Mouse (Mus musculus) layer of hippocampus, adult 9-10 months (tissue): ENCODE measurements around the gene Sfrp2.

ENCODE experiments used
- DNase-seq: peaks from one replicate; pipeline ENCODE4 v3.0.0; 2022; ENCODE audit warnings: low spot score

Sfrp2 gene

DNA sequence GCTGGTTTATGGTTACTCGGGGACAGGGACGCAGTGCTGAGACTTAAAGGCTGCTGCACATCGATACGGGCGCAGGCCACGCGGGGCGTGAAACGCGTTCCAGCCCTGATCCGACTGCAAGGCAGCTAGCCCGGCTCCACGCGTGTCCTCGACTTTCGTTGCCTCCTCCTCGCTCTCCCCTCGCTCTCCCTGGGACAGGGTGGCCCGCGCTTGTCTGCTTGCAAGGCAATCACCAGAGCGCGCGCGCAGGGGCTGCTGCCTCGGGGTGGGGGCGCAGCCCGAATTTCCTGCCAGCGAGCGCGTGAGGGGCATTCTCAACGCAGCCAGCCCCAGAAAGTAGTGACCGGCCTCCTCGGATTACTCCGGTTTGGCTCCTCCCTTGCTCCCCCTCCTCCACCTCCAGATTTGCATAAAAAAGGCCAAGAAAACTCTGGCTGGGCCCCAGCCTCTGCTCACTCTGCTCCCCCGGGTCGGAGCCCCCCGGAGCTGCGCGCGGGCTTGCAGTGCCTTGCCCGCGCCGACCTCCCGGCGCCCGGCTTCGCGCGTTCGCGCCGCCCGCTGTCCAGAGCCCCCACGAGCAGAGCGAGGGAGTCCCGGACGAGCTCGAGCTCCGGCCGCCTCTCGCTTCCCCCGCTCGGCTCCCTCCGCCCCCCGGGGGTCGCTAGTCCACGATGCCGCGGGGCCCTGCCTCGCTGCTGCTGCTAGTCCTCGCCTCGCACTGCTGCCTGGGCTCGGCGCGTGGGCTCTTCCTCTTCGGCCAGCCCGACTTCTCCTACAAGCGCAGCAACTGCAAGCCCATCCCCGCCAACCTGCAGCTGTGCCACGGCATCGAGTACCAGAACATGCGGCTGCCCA is at the start of gene Sfrp2:
TSS of gene Sfrp2 (plus strand) at position 451 of the 855 bp plus-strand sequence.
- no peak for DNase-seq

GRCm38 (mm10) chr3:83717643-83718231 is 48.4 kb upstream of the Sfrp2 start:
- DNase-seq: no peak

DNA sequence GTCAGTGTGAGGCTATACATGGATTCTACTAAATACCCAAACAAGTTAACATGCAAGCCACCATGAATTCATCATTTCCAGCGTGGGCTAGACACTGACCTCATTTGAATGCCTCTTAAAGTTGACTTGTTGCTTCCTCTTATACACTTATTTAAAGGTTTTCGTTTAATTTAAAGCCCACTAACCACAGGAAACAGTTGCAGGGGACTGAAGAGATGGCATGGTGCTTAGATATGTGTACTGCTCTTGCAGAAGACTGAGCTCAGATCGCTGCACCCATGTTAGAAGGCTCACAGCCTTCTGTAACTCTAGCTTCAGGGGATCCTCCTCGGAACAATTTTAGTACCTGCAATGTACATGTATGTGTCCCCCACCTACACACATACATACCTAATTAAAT is 47.5 kb upstream of the Sfrp2 start:
- DNase-seq: no peak

GRCm38 (mm10) chr3:83728223-83728622 is 37.9 kb upstream of the Sfrp2 start:
- no peak for DNase-seq

- DNase-seq: no peak
Observed at GRCm38 (mm10) chr3:83728675-83729390, 37.3 kb upstream of the Sfrp2 start.

- no peak for DNase-seq
Observed at GRCm38 (mm10) chr3:83733985-83734384, 32.1 kb upstream of the Sfrp2 start.

- DNase-seq: no peak
Observed at GRCm38 (mm10) chr3:83736980-83737379, 29.1 kb upstream of the Sfrp2 start.

DNA sequence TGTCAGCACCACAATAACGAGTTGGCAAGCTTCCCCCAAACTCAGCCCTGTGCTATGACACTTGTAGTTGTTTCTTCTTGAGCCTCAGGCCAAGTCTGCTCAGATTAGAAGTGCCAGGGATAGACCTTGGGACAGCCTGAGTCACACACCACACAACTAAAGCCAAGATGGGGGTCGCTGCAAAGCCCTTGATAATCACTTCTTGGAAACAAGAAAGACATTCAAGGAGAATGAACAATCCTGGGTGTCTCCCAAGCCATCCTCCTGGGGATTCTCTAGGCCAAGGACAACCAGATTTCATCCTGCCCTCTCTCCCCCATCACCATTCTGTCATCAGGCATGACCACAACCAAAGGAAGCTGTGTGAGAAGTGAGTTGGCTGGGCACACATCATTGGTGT is 25.9 kb upstream of the Sfrp2 start:
- DNase-seq: no peak

DNA sequence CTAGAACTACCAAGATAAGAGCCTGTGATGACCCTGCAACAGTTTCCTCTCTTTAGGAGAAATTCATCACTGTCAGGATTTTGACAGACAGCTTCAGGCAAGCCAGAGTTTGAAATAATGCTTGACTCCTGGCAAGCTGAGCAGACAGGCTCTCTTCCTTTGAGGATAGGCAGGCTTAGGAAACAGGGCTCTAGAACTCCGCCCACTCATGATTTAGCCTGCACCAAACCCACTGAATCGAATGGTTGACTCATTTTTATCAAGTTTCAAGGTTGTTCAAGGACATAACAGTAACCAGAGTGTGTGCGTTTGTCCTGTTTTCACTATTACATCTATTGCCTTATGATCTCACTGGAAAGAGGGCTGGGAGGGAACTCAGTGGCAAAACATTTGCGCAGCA is 18.8 kb upstream of the Sfrp2 start:
- no peak for DNase-seq

- no peak for DNase-seq
Observed at GRCm38 (mm10) chr3:83747895-83748294, 18.2 kb upstream of the Sfrp2 start.

GRCm38 (mm10) chr3:83751625-83752024 is 14.5 kb upstream of the Sfrp2 start:
- no peak for DNase-seq

- DNase-seq: no peak
Observed at GRCm38 (mm10) chr3:83752196-83752595, 13.9 kb upstream of the Sfrp2 start.

- no peak for DNase-seq
Observed at GRCm38 (mm10) chr3:83755043-83755635, 11.0 kb upstream of the Sfrp2 start.

- no peak for DNase-seq
Observed at GRCm38 (mm10) chr3:83755666-83756065, 10.5 kb upstream of the Sfrp2 start.

GRCm38 (mm10) chr3:83762361-83762760 is 3.8 kb upstream of the Sfrp2 start:
- DNase-seq: no peak

- DNase-seq: peak; percentile 53
Observed at GRCm38 (mm10) chr3:83763551-83764548, 2.3 kb upstream of the Sfrp2 start.

DNA sequence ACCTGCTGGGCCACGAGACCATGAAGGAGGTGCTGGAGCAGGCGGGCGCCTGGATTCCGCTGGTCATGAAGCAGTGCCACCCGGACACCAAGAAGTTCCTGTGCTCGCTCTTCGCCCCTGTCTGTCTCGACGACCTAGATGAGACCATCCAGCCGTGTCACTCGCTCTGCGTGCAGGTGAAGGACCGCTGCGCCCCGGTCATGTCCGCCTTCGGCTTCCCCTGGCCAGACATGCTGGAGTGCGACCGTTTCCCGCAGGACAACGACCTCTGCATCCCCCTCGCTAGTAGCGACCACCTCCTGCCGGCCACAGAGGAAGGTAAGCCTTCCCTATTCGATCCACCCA is 577 bp downstream of the Sfrp2 start:
- DNase-seq: no peak

DNA sequence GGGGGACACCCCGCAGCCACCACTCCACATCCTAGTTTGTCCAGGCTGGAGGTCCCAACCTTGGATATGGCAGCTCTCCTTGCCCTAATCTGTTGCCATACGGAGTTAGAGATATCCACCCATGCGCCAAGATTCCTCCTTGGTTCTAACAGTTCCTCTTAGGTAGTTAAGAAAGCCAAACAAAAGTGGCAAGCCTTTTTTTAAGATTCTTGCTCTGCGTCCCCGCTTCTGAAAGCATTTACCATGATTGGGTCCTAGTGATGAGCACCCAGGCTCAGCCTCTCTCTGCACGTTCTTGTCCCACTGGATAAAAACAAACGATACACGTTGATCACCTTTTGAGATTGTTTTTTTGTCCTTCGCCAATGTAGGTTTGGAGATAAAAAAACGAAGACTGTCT is 1.0 kb downstream of the Sfrp2 start:
- no peak for DNase-seq

GRCm38 (mm10) chr3:83768293-83769035 is 2.3 kb downstream of the Sfrp2 start:
- DNase-seq: no peak

DNA sequence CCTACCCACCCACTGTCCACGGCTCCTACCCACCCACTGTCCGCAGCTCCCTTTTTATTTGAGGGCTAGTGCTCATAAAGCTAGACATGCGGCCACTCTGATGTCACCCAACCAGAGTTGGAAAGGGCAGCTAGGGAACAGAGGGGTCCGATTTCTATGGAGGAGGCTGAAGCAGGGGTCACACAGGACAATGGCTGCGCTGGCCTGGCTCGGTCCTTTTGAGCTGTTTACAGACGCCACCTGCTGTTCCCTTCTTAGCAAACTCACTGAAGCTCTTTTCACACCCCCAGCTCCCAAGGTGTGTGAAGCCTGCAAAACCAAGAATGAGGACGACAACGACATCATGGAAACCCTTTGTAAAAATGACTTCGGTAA is 2.9 kb downstream of the Sfrp2 start:
- no peak for DNase-seq
